Mouse (Mus musculus): Measurements from ENCODE around the gene BC004004. TPM values are rescaled to one million over a fixed set of nuclear protein-coding genes. Genes with fewer than 3 reads are reported as not detected.
A peak's percentile ranks its signal among the peaks of the same experiment; 100 is the strongest.

The BC004004 gene
- polyA plus RNA-seq, 1 experiment, result 102 TPM

DNA sequence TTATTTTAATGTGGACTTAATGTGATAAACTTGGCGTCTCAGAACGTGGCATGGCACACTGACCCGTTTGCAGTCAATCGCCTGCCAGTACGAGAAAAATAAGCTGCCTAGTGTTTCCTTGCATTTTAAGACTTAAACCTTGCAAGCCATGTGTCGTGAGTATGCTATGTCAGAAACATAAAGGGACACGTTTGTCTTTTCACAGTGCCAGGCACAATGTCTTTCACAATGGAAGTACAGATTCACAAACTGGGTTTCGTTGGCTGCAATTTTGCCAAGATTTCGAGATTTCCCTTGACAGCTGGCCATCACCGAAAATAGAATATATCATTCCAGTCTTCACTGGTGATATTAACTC lies 740 bp downstream of the BC004004 start:
- DNase-seq, result no peak
- no peaks in the 10 kb centered on the region for H3K27me3 ChIP-seq (ENCODE audit: control insufficient read depth, insufficient read depth, low read length)
- TF ChIP-seq CTCF (IDR thresholded peaks at IDR 0.05; ENCODE audit: borderline replicate concordance, insufficient read depth, low read depth, low read length) (no peak), POLR2A (IDR thresholded peaks at IDR 0.05; ENCODE audit: borderline replicate concordance, insufficient read depth, low read length) (no peak)
- H3K27ac ChIP-seq (ENCODE audit: insufficient read depth, low read length), result peak overlapping the region; percentile 63; the same call in 1 of the 2 replicates
- 2% methylated on average over 10 of the region's 10 CpGs for WGBS
- H3K4me1 ChIP-seq (ENCODE audit: control insufficient read depth, insufficient read depth, low read length), result no peaks in the 10 kb centered on the region
- H3K4me3 ChIP-seq (replicated peaks; ENCODE audit: insufficient read depth, low read depth, low read length), result peak overlapping the region; percentile 75

GRCm38 (mm10) chr17:29270148-29270698 lies 1.6 kb downstream of the BC004004 start:
- DNase-seq, result no peak
- Histone ChIP-seq H3K4me3 (replicated peaks; ENCODE audit: insufficient read depth, low read depth, low read length) (no peak overlapping the region), H3K27me3 (ENCODE audit: control insufficient read depth, insufficient read depth, low read length) (no peaks in the 10 kb centered on the region), H3K27ac (ENCODE audit: insufficient read depth, low read length) (no peak overlapping the region), H3K4me1 (ENCODE audit: control insufficient read depth, insufficient read depth, low read length) (no peaks in the 10 kb centered on the region)
- TF ChIP-seq CTCF (IDR thresholded peaks at IDR 0.05; ENCODE audit: borderline replicate concordance, insufficient read depth, low read depth, low read length), result no peak
- TF ChIP-seq POLR2A (IDR thresholded peaks at IDR 0.05; ENCODE audit: borderline replicate concordance, insufficient read depth, low read length), result no peak
- WGBS, result 90% methylated on average over 9 of the region's 9 CpGs

GRCm38 (mm10) chr17:29273156-29273555 lies 4.6 kb downstream of the BC004004 start:
- H3K4me3 ChIP-seq (replicated peaks; ENCODE audit: insufficient read depth, low read depth, low read length), result no peak overlapping the region
- no peak overlapping the region for H3K27ac ChIP-seq (ENCODE audit: insufficient read depth, low read length)
- 83% methylated on average over 7 of the region's 7 CpGs for WGBS
- H3K27me3 ChIP-seq (ENCODE audit: control insufficient read depth, insufficient read depth, low read length), result no peaks in the 10 kb centered on the region
- no peaks in the 10 kb centered on the region for H3K4me1 ChIP-seq (ENCODE audit: control insufficient read depth, insufficient read depth, low read length)
- TF ChIP-seq CTCF (IDR thresholded peaks at IDR 0.05; ENCODE audit: borderline replicate concordance, insufficient read depth, low read depth, low read length), result no peak
- no peak for TF ChIP-seq POLR2A (IDR thresholded peaks at IDR 0.05; ENCODE audit: borderline replicate concordance, insufficient read depth, low read length)
- no peak for DNase-seq

- DNase-seq, result no peak
- Histone ChIP-seq H3K27ac (ENCODE audit: insufficient read depth, low read length) (no peak overlapping the region), H3K4me3 (replicated peaks; ENCODE audit: insufficient read depth, low read depth, low read length) (no peak overlapping the region), H3K27me3 (ENCODE audit: control insufficient read depth, insufficient read depth, low read length) (no peaks in the 10 kb centered on the region), H3K4me1 (ENCODE audit: control insufficient read depth, insufficient read depth, low read length) (no peaks in the 10 kb centered on the region)
- TF ChIP-seq POLR2A (IDR thresholded peaks at IDR 0.05; ENCODE audit: borderline replicate concordance, insufficient read depth, low read length) (no peak), CTCF (IDR thresholded peaks at IDR 0.05; ENCODE audit: borderline replicate concordance, insufficient read depth, low read depth, low read length) (no peak)
- WGBS, result 60% methylated on average over 11 of the region's 11 CpGs
These were observed 5.3 kb downstream of the BC004004 start for GRCm38 (mm10) chr17:29273889-29274288.

DNA sequence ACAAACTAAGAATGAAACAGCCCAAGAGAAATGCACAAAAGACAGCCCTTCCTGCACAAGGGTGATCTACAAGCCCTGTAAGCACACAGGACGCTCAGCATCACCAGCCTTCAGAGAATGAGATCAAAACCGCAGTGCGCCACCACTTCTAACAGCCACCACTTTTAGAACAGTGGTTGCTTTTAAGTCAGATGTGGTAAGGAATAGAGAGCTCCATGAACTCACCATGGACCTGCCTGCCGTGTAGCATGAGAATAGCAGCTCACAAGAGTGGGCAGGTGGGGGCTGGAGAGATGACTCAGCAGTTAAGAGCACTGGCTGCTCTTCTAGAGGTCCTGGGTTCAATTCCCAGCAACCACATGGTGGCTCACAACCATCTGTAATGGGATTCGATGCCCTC lies 11.8 kb downstream of the BC004004 start:
- peaks cover 2% of the 10 kb centered on the region; the same call in 1 of the 2 replicates for H3K4me1 ChIP-seq (ENCODE audit: control insufficient read depth, insufficient read depth, low read length)
- H3K4me3 ChIP-seq (replicated peaks; ENCODE audit: insufficient read depth, low read depth, low read length), result no peak overlapping the region
- no peak overlapping the region for H3K27ac ChIP-seq (ENCODE audit: insufficient read depth, low read length)
- no peak for TF ChIP-seq CTCF (IDR thresholded peaks at IDR 0.05; ENCODE audit: borderline replicate concordance, insufficient read depth, low read depth, low read length)
- TF ChIP-seq POLR2A (IDR thresholded peaks at IDR 0.05; ENCODE audit: borderline replicate concordance, insufficient read depth, low read length), result no peak
- no peak for DNase-seq
- WGBS, result 95% methylated on average over 5 of the region's 5 CpGs
- H3K27me3 ChIP-seq (ENCODE audit: control insufficient read depth, insufficient read depth, low read length), result no peaks in the 10 kb centered on the region

- Histone ChIP-seq H3K4me3 (replicated peaks; ENCODE audit: insufficient read depth, low read depth, low read length) (no peak overlapping the region), H3K27ac (ENCODE audit: insufficient read depth, low read length) (no peak overlapping the region), H3K27me3 (ENCODE audit: control insufficient read depth, insufficient read depth, low read length) (no peaks in the 10 kb centered on the region), H3K4me1 (ENCODE audit: control insufficient read depth, insufficient read depth, low read length) (peaks cover 2% of the 10 kb centered on the region; the same call in 1 of the 2 replicates)
- TF ChIP-seq POLR2A (IDR thresholded peaks at IDR 0.05; ENCODE audit: borderline replicate concordance, insufficient read depth, low read length), result no peak
- TF ChIP-seq CTCF (IDR thresholded peaks at IDR 0.05; ENCODE audit: borderline replicate concordance, insufficient read depth, low read depth, low read length), result no peak
- 82% methylated on average over 5 of the region's 5 CpGs for WGBS
- no peak for DNase-seq
These were observed 13.0 kb downstream of the BC004004 start for GRCm38 (mm10) chr17:29281541-29281940.

- TF ChIP-seq CTCF (IDR thresholded peaks at IDR 0.05; ENCODE audit: borderline replicate concordance, insufficient read depth, low read depth, low read length) (no peak), POLR2A (IDR thresholded peaks at IDR 0.05; ENCODE audit: borderline replicate concordance, insufficient read depth, low read length) (no peak)
- 44% methylated on average over 21 of the region's 21 CpGs for WGBS
- Histone ChIP-seq H3K4me1 (ENCODE audit: control insufficient read depth, insufficient read depth, low read length) (peaks cover 2% of the 10 kb centered on the region; the same call in 1 of the 2 replicates), H3K27me3 (ENCODE audit: control insufficient read depth, insufficient read depth, low read length) (no peaks in the 10 kb centered on the region), H3K27ac (ENCODE audit: insufficient read depth, low read length) (no peak overlapping the region), H3K4me3 (replicated peaks; ENCODE audit: insufficient read depth, low read depth, low read length) (no peak overlapping the region)
- DNase-seq, result no peak
These were observed 13.8 kb downstream of the BC004004 start for GRCm38 (mm10) chr17:29282216-29282952.

- WGBS, result 76% methylated on average over 7 of the region's 7 CpGs
These were observed 23.2 kb downstream of the BC004004 start for GRCm38 (mm10) chr17:29291793-29292192.

More at GRCm38 (mm10) chr17:29291793-29292192, 23.2 kb downstream of the BC004004 start:
- DNase-seq, result no peak
- no peaks in the 10 kb centered on the region for H3K27me3 ChIP-seq (ENCODE audit: control insufficient read depth, insufficient read depth, low read length)
- no peaks in the 10 kb centered on the region; the same call in 1 of the 2 replicates for H3K4me1 ChIP-seq (ENCODE audit: control insufficient read depth, insufficient read depth, low read length)
- H3K27ac ChIP-seq (ENCODE audit: insufficient read depth, low read length), result no peak overlapping the region
- no peak overlapping the region for H3K4me3 ChIP-seq (replicated peaks; ENCODE audit: insufficient read depth, low read depth, low read length)
- TF ChIP-seq CTCF (IDR thresholded peaks at IDR 0.05; ENCODE audit: borderline replicate concordance, insufficient read depth, low read depth, low read length) (no peak), POLR2A (IDR thresholded peaks at IDR 0.05; ENCODE audit: borderline replicate concordance, insufficient read depth, low read length) (no peak)

Data from cerebellum, adult 2 months (tissue).